Comparison of ENCODE assay signal across 8 mouse cellular contexts in genomic region chr7:4501558-4502397, GRCm38 (mm10). TPM values are rescaled to one million over a fixed set of nuclear protein-coding genes. Genes with fewer than 3 reads are reported as not detected.
DNase-seq lines count a peak whose midpoint lies in the region; ATAC-seq and TF ChIP-seq lines count a peak whose summit lies in the region.

Ppp1r12c (minus strand) TSS chr7:4501680.

- ATAC-seq in activated CD4-positive, CD25-positive, alpha-beta regulatory T cell, adult 4 months, result peak; percentile 91
- peak; percentile 73 for ATAC-seq in megakaryocyte progenitor cell, adult 5-6 weeks (replicated peaks; ENCODE audit: poor library complexity)

- H3K4me1 ChIP-seq in cortical plate, adult 2 months (ENCODE audit: control insufficient read depth, insufficient read depth, low read length), result peaks cover 12% of the 10 kb centered on the region

- peak within 1 kb of the TSS; percentile 95 for H3K27ac ChIP-seq in cortical plate, adult 2 months (ENCODE audit: insufficient read depth, low read length)

- peak; percentile 96 for DNase-seq in gastrocnemius, postnatal 10 days
- DNase-seq in induced T-regulatory cell, adult 2 months (ENCODE audit: low read depth), result peak; percentile 95
- peak; percentile 87 to 95 for DNase-seq in left cerebral cortex, adult 9 months (ENCODE audit: low spot score in 2 of 2)
- DNase-seq in right cerebral cortex, postnatal 14 days, result peak; percentile 97
- peak; percentile 95 to 96 for DNase-seq in urinary bladder, postnatal 36 days (ENCODE audit: low spot score in 2 of 2)

- peak within 1 kb of the TSS; percentile 59 for H3K4me3 ChIP-seq in cortical plate, adult 2 months (ENCODE audit: insufficient read depth, low read length)

- TF ChIP-seq POLR2A in cortical plate, adult 2 months (IDR thresholded peaks at IDR 0.05; ENCODE audit: extremely low read depth, insufficient read depth, low read length), result peak; percentile 52; the same call in 1 of the 2 replicates

- no peak for TF ChIP-seq CTCF in cortical plate, adult 2 months (IDR thresholded peaks at IDR 0.05; ENCODE audit: extremely low read depth, insufficient read depth, low read length)

RNA-seq across cellular contexts. Expression of gene Ppp1r12c, which starts in this region (rescaled TPM):
- polyA plus RNA-seq in activated CD4-positive, CD25-positive, alpha-beta regulatory T cell, adult 4 months (2017; shearing (Covaris generic)), result 10 to 100 TPM; 21.6 to 26.6 TPM
- 105 and 107 TPM in 2 replicates for polyA plus RNA-seq in cortical plate, adult 2 months (2012; rRNA removed)
- 10 to 100 TPM; 37.9 to 52.6 TPM for total RNA-seq in gastrocnemius, postnatal 10 days (2021)
- 85.6 and 97.7 TPM in 2 replicates for total RNA-seq in megakaryocyte progenitor cell, adult 5-6 weeks (2015)
- total RNA-seq in megakaryocyte progenitor cell, adult 5-6 weeks (2017), result 106 and 112 TPM in 2 replicates

Comparison
In these comparisons a context has a peak if more than half of its experiments do, and no peak if none do; other contexts are left out.
1. Peak in every context shown above with its lines: DNase-seq, ATAC-seq, H3K4me3 ChIP-seq and H3K27ac ChIP-seq.